Mouse (Mus musculus) layer of hippocampus, adult 2 months (tissue): ENCODE results near the gene Guca2a. TPM values are rescaled to one million over a fixed set of nuclear protein-coding genes. Genes with fewer than 3 reads are reported as not detected.

Experiments
- DNase-seq, 2 experiments: peaks; one replicate each; pipeline ENCODE4 v3.0.0; 2022; ENCODE audit warnings: low spot score in 2 of 2
- H3K27ac ChIP-seq: fragments of 200-600 bp; 2 replicates; pipeline ENCODE4 v1.8.1; 2022
- H3K4me3 ChIP-seq: fragments of 200-600 bp; 2 replicates; pipeline ENCODE4 v1.8.1; 2022; ENCODE audit warnings: mild to moderate bottlenecking
- CTCF ChIP-seq: fragments of 200-600 bp; conservative IDR thresholded peaks from 2 replicates; pipeline ENCODE4 v1.8.1; 2022; ENCODE audit warnings: antibody characterized with exemption, mild to moderate bottlenecking, moderate library complexity
- total RNA-seq, 2 experiments: library from RNA; stranded (reverse); gene quantifications; 2 replicates each; pipeline ENCODE4 v1.2.3; 2021

Gene Guca2a
- total RNA-seq, 2 experiments from 2014 or later = not detected

DNA sequence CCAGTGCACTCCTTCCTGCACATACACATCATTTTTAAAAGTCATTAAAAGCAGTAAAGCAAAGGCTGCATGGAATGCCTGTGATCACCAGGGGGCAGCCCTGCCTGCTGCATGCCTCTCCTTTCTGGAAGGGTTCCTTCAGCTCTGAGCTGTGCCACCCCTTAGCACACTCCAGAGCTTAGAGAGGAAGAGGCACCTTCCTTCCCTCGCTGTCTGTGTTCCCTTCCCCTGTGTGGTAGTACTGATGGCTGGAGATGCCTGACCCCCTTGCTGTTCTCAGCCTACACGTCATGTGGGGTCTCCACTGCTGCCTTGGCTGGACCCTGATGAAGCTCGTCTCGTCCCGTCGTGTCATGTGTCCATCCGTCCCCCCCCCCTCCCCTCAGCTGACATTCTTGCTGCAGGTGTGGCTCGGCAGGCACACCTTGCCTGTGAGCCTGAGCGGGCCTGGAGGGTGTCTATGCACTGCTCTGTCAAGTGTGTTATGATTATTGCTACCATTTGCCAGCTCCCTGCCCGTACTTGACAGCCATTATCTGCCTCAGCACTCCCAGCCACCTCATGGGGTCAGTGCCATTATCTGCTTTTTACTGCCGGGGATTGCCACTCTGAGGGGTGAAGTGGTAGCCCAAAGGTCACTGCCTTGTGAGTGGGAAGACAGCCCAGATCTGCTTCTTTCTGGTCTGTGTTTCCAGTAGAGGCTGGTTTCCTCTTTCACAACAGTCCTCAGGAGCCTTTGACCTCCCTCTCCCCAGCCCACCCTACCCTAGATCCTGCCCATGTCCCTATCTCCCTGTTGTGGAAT is 6.2 kb upstream of the Guca2a start:
- TF ChIP-seq CTCF = peak; percentile 91
- no peak overlapping the region for H3K27ac ChIP-seq
- DNase-seq = peak; percentile 48 to 68
- no peak overlapping the region for H3K4me3 ChIP-seq

DNA sequence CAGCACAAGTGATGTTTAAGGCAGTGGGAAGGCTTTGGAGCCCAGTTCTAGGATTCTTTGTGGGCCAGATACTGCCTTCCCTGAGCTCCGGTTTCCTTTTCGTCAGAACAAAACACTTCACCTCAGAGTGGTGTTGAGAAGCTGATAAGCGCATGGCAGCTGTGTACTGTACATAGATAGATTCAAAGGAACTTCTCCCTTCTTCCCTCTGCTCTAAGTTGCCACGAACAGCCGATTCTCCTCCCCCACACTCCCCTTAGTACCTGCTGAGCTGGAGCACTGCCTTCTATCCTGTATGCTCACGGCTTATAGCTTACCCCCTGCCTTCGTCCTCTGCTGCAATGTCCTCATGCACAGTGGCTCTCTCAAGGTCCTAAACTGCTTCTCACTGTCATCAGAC is 4.8 kb upstream of the Guca2a start:
- H3K27ac ChIP-seq = no peak overlapping the region

DNA sequence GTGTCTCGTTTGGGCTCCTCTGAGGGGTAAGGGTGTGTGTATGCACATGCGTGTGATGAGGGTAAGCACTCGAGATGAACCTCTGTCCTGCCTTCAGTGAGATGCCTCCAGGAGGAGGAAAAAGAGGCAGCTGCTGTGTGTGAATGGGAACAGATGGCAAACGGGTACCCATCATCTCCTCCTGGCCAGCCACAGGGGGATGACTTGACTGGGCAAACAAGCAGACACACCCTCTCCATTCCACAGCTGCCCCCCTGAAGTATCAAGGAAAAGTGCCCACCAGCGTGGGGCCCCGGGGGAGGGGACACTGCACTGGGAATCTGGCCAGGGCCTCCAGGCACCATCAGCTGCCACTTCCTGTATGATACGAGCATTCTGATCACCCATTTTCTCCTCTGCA is 4.2 kb upstream of the Guca2a start:
- no peak for TF ChIP-seq CTCF
- Histone ChIP-seq H3K27ac (no peak overlapping the region), H3K4me3 (no peak overlapping the region)
- no peak for DNase-seq

More for the DNA sequence above, 4.8 kb upstream of the Guca2a start:
- no peak overlapping the region for H3K4me3 ChIP-seq
- no peak for TF ChIP-seq CTCF
- DNase-seq = no peak

DNA sequence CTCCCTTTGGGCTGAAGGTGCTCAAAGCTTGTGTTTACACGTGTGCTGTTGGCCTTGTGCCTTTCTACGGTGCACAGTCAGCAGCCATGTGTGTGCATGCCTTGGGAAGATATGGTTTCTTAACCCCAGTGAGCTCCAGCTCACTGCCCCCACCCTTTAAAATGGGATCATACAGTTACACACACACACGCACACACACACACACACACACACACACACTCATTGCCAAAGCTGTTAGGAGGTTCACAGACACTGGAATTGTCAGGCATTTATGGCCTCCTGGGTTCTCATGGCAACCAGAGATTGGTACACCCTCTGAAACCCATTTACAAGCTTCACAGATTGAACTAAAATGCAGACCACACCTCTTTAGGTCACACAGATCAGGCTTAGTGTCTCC is 3.6 kb upstream of the Guca2a start:
- no peak for TF ChIP-seq CTCF
- Histone ChIP-seq H3K4me3 (no peak overlapping the region), H3K27ac (no peak overlapping the region)
- no peak for DNase-seq

DNA sequence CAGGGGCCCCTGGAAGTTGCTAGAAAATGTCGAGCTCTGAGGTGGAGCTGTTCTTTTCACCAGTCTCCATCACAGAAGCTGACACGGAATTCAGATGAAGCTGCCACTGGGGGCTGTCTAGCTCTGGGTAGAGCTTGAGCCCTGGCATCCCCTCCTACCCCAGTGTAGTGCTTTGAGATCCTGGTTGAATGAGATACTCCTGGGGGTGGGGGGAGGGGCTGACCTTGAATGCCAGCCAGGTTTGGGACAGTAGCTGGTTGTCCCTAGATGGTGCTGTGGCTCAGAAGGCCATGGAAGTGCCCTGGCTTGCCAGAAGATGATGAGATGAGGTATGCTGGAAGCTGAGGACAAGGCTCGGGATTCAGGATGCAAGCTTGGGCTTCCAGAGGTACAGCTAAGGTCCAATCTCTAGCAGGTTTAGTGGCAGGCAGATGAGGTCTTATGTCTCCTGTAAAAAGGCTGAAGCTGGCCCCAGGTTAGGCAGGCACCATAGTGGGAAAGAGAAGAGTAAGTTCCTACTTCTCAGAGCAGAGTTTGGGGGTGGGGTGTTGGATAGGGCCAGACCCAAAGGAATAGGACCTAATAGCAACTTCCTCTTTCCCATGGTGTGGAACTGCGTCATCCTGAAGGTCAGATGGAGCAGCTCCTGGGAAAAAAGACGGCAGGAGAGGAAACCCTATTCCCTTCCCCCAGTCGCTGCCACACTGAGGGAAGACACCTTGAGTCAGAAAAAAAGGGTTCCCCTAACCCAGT is 2.4 kb upstream of the Guca2a start:
- Histone ChIP-seq H3K4me3 (no peak overlapping the region), H3K27ac (no peak overlapping the region)
- no peak for DNase-seq
- peak; percentile 35 for TF ChIP-seq CTCF

DNA sequence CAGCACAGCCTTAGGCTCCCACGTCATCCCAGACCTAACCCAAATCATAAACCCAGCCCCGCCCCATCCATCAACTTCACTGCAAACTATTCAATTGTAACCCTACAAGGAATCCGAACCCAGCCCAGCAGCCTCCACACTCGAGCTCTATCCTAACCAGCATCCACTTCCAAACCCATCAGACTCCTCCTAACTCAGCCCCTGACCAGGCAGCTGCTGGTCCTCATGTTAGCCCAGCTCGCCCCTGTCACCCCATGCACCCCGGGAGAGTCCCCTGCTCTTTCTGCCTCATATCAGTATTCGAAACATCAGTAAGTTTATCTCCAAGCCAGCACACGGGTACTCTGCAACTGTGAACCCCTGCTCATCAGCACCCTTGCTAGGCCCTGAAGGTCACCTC is 1.8 kb upstream of the Guca2a start:
- TF ChIP-seq CTCF = no peak
- H3K27ac ChIP-seq = no peak overlapping the region
- H3K4me3 ChIP-seq = no peak overlapping the region
- DNase-seq = no peak

DNA sequence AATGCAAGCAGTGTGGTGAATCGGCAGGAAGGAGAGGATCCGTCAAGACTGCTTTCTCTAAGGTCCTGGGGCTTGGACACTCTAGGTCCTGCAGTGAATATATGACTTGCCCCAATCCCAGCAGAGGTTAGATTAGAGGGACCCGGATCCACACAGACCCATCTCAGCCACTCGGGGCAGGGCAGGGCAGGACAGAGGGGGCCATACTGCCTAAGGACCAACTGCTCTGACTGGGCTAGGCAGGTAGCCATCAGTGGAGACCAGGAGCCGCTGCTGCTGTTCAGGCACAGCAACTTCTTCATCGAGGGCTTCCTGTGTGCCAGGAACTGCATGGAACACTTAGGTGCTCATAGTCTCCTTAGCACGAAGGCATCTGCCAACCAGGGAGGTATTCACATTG is 773 bp upstream of the Guca2a start:
- no peak for TF ChIP-seq CTCF
- Histone ChIP-seq H3K27ac (no peak overlapping the region), H3K4me3 (no peak overlapping the region)
- DNase-seq = no peak

DNA sequence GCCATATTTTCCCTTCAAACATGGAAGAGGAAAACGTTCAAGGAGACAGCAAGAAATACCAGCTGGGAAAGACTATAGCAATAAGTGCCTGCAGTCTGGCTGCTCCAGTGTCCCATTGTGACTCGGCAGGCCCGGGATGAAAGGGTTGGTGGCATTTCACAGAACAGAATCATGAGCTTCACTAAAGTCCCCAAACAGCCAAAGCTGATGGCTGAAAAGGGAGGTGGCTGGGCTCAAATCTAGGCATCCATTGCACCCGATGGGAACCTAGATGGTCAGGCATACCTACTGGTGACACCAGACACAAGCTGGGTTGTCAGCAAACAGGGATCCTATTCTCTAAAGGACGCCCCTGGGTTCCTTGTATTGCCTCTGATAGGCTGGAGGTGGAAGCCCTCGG is 442 bp downstream of the Guca2a start:
- DNase-seq = no peak
- Histone ChIP-seq H3K4me3 (no peak overlapping the region), H3K27ac (no peak overlapping the region)
- no peak for TF ChIP-seq CTCF

DNA sequence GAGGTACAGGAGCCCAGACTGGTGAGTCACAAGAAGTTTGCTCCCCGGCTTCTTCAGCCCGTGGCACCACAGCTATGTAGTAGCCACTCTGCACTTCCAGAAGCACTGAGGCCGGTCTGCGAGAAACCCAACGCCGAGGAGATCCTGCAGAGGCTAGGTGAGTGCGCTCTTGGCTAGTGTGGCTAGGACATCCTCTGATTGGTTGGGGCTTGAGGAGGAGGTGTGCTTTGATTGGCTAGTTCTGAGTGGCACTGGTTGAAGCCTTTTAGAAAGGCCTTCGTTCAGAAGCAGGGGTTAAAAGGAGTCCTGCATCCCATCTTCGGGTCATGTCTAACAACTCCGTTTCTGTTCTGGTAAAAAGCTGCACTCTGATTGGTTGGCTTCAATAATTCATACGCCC is 1.2 kb downstream of the Guca2a start:
- no peak overlapping the region for H3K27ac ChIP-seq
- no peak for DNase-seq
- no peak for TF ChIP-seq CTCF
- no peak overlapping the region for H3K4me3 ChIP-seq

DNA sequence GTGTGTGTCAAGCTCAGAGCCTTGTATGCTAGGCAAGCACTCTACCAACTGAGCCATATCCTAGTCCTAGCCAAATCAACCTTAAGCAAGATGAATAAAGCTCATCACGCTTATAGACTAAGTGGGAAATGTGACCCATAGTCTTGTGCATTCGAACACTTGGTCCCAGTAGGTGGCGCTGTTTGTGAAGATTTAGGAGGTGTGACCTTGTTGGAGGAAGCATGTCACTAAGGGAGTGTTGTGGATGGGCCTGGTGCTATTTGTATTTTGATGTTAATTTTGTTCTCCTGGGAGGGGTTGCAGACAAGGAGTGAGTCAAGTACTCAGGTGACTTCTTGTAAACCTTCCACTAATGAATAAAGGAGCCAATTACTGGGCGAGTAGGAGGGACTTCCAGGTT is 5.2 kb downstream of the Guca2a start:
- peak; percentile 24 for TF ChIP-seq CTCF
- Histone ChIP-seq H3K27ac (no peak overlapping the region), H3K4me3 (no peak overlapping the region)
- no peak for DNase-seq

DNA sequence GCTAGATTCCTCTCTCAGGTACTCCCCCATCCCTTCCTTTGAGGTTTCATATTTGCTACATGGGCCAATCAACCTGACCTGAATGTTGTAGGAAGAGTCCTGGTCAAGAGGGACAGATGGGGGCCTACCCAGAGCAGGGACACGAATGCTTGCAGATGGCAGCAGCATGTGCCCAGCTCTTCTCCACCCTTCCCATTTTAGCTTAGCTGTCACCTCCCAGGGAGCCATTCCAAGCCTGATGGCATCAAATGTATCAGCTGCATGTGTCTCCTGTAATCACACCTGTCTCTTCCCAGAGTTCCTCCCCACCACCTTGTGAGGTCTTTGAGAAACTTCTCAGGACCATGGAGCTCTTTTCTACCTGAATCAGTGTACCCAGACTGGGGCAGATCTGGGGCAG is 19.5 kb downstream of the Guca2a start:
- TF ChIP-seq CTCF = no peak
- no peak for DNase-seq
- Histone ChIP-seq H3K27ac (no peak overlapping the region), H3K4me3 (no peak overlapping the region)

DNA sequence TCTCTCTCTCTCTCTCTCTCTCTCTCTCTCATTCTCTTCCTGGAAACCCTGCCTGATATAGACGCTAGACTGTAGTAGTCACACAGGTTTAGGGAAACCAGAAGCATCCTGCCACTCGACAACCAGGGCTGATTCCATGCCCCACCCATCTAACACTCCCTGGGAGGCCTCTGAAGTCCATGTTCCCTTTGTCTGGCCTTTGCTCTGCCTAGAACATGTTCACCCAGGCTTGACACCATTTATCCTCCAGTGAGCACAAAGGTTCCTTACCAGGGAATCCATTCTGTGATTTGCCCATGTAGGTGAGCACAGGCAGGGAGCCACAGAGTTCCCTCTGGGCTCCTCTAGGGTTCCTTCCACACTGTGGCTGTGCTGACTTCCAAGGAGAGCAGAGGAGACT is 20.7 kb downstream of the Guca2a start:
- no peak overlapping the region for H3K4me3 ChIP-seq
- TF ChIP-seq CTCF = no peak
- H3K27ac ChIP-seq = no peak overlapping the region
- no peak for DNase-seq

DNA sequence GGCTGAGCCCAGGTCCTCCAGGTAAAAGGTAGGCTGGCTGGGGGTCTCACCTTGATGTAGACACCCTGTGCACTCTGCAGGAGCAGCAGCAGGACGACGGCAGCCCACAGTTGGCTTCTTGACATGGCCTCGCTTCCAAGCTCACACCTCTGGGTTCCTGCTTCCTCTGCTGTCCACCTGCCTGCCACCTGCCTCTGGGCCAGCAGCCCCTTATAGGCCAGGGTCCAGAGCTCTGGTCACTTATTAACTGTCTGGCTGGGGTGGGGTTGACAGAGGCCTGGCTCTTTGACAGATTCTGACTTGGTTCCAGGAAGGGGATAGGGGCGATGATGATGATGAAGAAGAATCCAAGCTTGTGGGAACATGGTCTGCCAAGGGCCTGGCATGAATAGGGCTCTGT is 21.2 kb downstream of the Guca2a start, which contains the start of gene Guca2b:
Guca2b (minus strand) TSS at position 224 of the 400 bp plus-strand sequence.
- no peak within 1 kb of the TSS for H3K4me3 ChIP-seq
- no peak for DNase-seq
- no peak for TF ChIP-seq CTCF
- H3K27ac ChIP-seq = no peak within 1 kb of the TSS

DNA sequence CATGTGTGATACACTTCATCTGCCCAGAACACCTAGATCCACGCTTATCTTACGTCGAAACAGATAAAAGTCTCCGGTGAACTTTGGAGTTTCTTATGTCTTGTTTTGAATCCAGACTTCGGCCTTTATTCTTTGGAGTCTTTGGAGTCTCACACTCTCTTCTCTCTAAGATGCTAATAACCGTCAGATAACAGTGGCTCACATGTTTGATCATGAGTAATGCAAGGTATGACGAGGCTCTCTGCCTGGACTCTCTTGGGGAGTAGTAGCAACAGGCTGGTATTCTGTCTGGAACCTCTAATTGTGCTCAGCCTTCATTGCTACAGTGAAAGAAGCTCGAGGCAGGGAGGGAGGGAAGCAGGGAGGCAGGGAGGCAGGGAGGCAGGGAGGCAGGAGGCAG is 22.5 kb downstream of the Guca2a start:
- no peak for TF ChIP-seq CTCF
- no peak overlapping the region for H3K4me3 ChIP-seq
- no peak overlapping the region for H3K27ac ChIP-seq
- DNase-seq = no peak
